ENCODE assay signal across 8 mouse cellular contexts in the genomic region with DNA sequence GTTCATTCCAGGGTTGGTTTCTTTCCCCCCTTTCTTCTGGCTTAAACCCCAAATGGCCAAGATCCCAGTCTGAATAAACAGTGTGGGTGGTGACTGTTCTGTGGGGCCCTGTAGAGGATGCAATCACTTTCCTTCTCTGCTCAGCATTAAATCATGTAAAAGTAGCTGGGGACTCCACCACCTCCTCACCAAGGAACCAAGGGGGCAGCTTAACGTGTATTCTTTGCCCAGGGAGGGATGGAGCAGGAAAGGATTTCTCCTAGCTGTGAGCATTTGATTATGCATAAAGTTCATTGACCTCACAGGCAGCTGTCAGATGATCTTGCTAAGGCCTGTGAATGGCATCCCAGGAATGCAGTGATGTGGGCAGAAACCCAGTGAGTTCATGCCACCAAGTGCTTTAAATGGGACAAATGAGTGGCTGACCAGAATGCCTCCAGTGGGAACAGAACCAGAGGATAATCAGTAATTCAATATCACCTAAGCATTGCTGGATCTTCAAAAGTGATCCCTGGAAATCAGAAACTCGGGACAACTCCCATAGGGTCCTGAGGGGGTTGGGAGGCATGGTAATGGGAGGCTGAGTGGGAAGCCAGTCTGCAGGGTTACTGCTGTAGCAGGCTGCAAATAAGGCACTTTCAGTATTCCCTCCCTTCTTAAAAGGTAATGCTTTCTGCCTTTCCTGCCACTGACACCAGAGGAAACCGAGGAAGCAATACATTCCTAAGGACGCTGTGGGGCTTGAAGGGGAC.
DNase-seq lines count a peak whose midpoint lies in the region; ATAC-seq lines count a peak whose summit lies in the region.

No protein-coding gene starts in this region.

- H3K27me3 ChIP-seq in limb, embryonic 11.5 days (ENCODE audit: control insufficient read depth, insufficient read depth, low read length) = no peaks in the 10 kb centered on the region
- no peaks in the 10 kb centered on the region for H3K27me3 ChIP-seq in limb, embryonic 10.5 days (ENCODE audit: low read depth, poor library complexity, severe bottlenecking)
- no peaks in the 10 kb centered on the region for H3K27me3 ChIP-seq in forebrain, embryonic 13.5 days
- H3K27me3 ChIP-seq in neural tube, embryonic 12.5 days (replicated peaks) = no peaks in the 10 kb centered on the region

- no peak overlapping the region for H3K9ac ChIP-seq in limb, embryonic 11.5 days (ENCODE audit: low read length)
- no peak overlapping the region for H3K9ac ChIP-seq in forebrain, embryonic 13.5 days
- no peak overlapping the region for H3K9ac ChIP-seq in neural tube, embryonic 12.5 days

- WGBS in limb, embryonic 11.5 days = 22% methylated on average over 4 of the region's 4 CpGs
- 8% methylated on average over 4 of the region's 4 CpGs for WGBS in limb, embryonic 10.5 days
- 27% methylated on average over 4 of the region's 4 CpGs for WGBS in forebrain, embryonic 13.5 days
- WGBS in neural tube, embryonic 12.5 days = 29% methylated on average over 4 of the region's 4 CpGs

- H3K36me3 ChIP-seq in limb, embryonic 11.5 days (ENCODE audit: control insufficient read depth, insufficient read depth, low read length) = no peaks in the 10 kb centered on the region
- no peaks in the 10 kb centered on the region for H3K36me3 ChIP-seq in limb, embryonic 10.5 days
- no peaks in the 10 kb centered on the region for H3K36me3 ChIP-seq in forebrain, embryonic 13.5 days (ENCODE audit: poor library complexity, severe bottlenecking)
- no peaks in the 10 kb centered on the region for H3K36me3 ChIP-seq in neural tube, embryonic 12.5 days

- no peak overlapping the region for H3K27ac ChIP-seq in limb, embryonic 11.5 days (replicated peaks; ENCODE audit: low read depth, low read length)
- no peak overlapping the region for H3K27ac ChIP-seq in limb, embryonic 10.5 days
- peak overlapping the region; percentile 25; the same call in 1 of the 2 replicates for H3K27ac ChIP-seq in forebrain, embryonic 13.5 days
- H3K27ac ChIP-seq in neural tube, embryonic 12.5 days = no peak overlapping the region

- H3K9me3 ChIP-seq in limb, embryonic 11.5 days (ENCODE audit: control insufficient read depth, low read length) = no peaks in the 10 kb centered on the region
- H3K9me3 ChIP-seq in limb, embryonic 10.5 days (replicated peaks) = no peaks in the 10 kb centered on the region
- no peaks in the 10 kb centered on the region for H3K9me3 ChIP-seq in forebrain, embryonic 13.5 days (replicated peaks)
- H3K9me3 ChIP-seq in neural tube, embryonic 12.5 days = no peaks in the 10 kb centered on the region

- H3K4me2 ChIP-seq in limb, embryonic 11.5 days (ENCODE audit: low read depth, severe bottlenecking) = no peak overlapping the region
- H3K4me2 ChIP-seq in forebrain, embryonic 13.5 days = no peak overlapping the region
- no peak overlapping the region for H3K4me2 ChIP-seq in neural tube, embryonic 12.5 days (replicated peaks)

- DNase-seq in limb, embryonic 11.5 days (ENCODE audit: low spot score) = no peak
- DNase-seq in limb, embryonic 10.5 days (ENCODE audit: low spot score) = no peak
- DNase-seq in heart, postnatal 36 days = peak; percentile 33 to 55
- DNase-seq in kidney, postnatal 4 days = peak; percentile 44 to 68
- no peak for DNase-seq in left cerebral cortex, adult 11 months (ENCODE audit: low spot score)
- no peak for DNase-seq in right cerebral cortex, postnatal 14 days

- 0 out of 2 replicates have a peak, but pooled peaks have one; percentile 27 for ATAC-seq in limb, embryonic 11.5 days (ENCODE audit: insufficient number of reproducible peaks, low FRiP score, low TSS enrichment, low read depth)
- peak; percentile 73 for ATAC-seq in forebrain, embryonic 13.5 days
- peak; percentile 49; the same call in 1 of the 2 replicates for ATAC-seq in neural tube, embryonic 12.5 days (ENCODE audit: low FRiP score, low read depth)

- no peak overlapping the region for H3K4me3 ChIP-seq in limb, embryonic 11.5 days (ENCODE audit: low read depth, low read length)
- H3K4me3 ChIP-seq in limb, embryonic 10.5 days = no peak overlapping the region
- H3K4me3 ChIP-seq in forebrain, embryonic 13.5 days = no peak overlapping the region
- H3K4me3 ChIP-seq in neural tube, embryonic 12.5 days = no peak overlapping the region

- H3K4me1 ChIP-seq in limb, embryonic 11.5 days (ENCODE audit: control insufficient read depth, insufficient read depth, low read length) = peaks cover 3% of the 10 kb centered on the region; the same call in 1 of the 2 replicates
- H3K4me1 ChIP-seq in limb, embryonic 10.5 days = peaks cover 21% of the 10 kb centered on the region
- peaks cover 23% of the 10 kb centered on the region for H3K4me1 ChIP-seq in forebrain, embryonic 13.5 days
- peaks cover 15% of the 10 kb centered on the region for H3K4me1 ChIP-seq in neural tube, embryonic 12.5 days

- intact Hi-C loops in heart, postnatal 36 days (cut with DNase I) = loop anchor here (2.0 to 5.0 kb wide), 2 partner anchors 83 kb away; no protein-coding TSS in a partner anchor

Comparison
In these comparisons a context has a peak if more than half of its experiments do, and no peak if none do; other contexts are left out.
1. DNase-seq: peak in heart, postnatal 36 days (2 of 2) and kidney, postnatal 4 days (2 of 2); none in limb, embryonic 11.5 days (single experiment), limb, embryonic 10.5 days (single experiment), left cerebral cortex, adult 11 months (single experiment) and right cerebral cortex, postnatal 14 days (single experiment).
2. Peak in every context shown above with its lines, with median percentiles within 50 percentile points of each other: ATAC-seq.